Mouse (Mus musculus): Measurements from ENCODE around the gene Magel2. TPM values are rescaled to one million over a fixed set of nuclear protein-coding genes. Genes with fewer than 3 reads are reported as not detected.

Gene Magel2
- polyA plus RNA-seq (2017; shearing (Covaris generic)): not detected

GRCm38 (mm10) chr7:62376510-62377304 lies at the start of gene Magel2:
Gene Magel2, plus strand, starts transcription at chr7:62377010.

GRCm38 (mm10) chr7:62346269-62346668 lies 30.5 kb upstream of the Magel2 start, which contains the start of gene Ndn:
Gene Ndn, plus strand, starts transcription at chr7:62346569.

GRCm38 (mm10) chr7:62419493-62420360 lies 42.9 kb downstream of the Magel2 start, which contains the start of gene Mkrn3:
Gene Mkrn3, minus strand, starts transcription at chr7:62420139.

Other genes with a start within 250 kb of the Magel2 start
- gene Ndn, start 30.4 kb upstream of the Magel2 start, polyA plus RNA-seq (2017; shearing (Covaris generic)): 0.10 TPM
- gene Mkrn3, start 43.1 kb downstream of the Magel2 start, polyA plus RNA-seq (2017; shearing (Covaris generic)): not detected
- not detected for gene Peg12, start 87.5 kb downstream of the Magel2 start, polyA plus RNA-seq (2017; shearing (Covaris generic))

Measured in activated CD4-positive, CD25-positive, alpha-beta regulatory T cell, adult 9 weeks (primary cell).